Mouse (Mus musculus): ENCODE measurements at regions not wholly inside any gene's neighbourhood (a gene's known extent, or its start where the extent isn't known, plus 50 kb on each side); places are given as distances from the start of the nearest gene placed in this dataset.

DNA sequence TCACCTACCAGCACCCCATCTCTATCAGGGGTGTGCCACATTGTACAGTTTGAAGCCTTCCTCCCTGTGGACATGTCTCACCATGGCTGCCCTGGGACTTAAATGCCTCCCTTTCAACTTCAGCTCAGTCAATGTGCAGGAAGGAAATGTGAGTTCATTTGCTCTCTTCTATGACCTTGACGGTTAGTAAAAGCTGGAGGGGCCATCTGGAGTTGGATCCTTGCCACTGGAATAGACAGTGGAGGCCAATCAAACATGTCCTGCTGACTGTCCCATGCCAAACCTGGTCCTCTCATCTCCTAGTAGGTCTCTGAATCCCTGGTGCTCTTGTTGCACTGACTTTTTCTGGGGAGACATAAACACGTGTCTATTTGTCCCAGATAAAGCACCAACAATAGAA, 220.2 kb downstream of the Abcc12 start:
- TF ChIP-seq CTCF (IDR thresholded peaks at IDR 0.05; ENCODE audit: borderline replicate concordance, insufficient read depth, low read depth, low read length) = no peak
- TF ChIP-seq POLR2A (IDR thresholded peaks at IDR 0.05; ENCODE audit: borderline replicate concordance, insufficient read depth, low read length) = no peak

All from cerebellum, adult 2 months (tissue).